Mouse (Mus musculus) heart, adult 2 months (tissue): ENCODE results near the gene Map2. TPM values are rescaled to one million over a fixed set of nuclear protein-coding genes. Genes with fewer than 3 reads are reported as not detected.

ENCODE experiments used
- DNase-seq, 2 experiments: peaks; one replicate each; pipeline ENCODE4 v3.0.0; 2021
- H3K27ac ChIP-seq: fragments of 200-600 bp; 2 replicates; pipeline ENCODE4 v1.8.1; 2022
- H3K27me3 ChIP-seq: fragments of 200-500 bp; 2 replicates; pipeline ENCODE4 v1.6.1; 2012; ENCODE audit warnings: mild to moderate bottlenecking, low read length, inconsistent platforms, mixed read lengths; ENCODE audit not compliant: control insufficient read depth, insufficient read depth
- H3K36me3 ChIP-seq: fragments of 200-500 bp; 2 replicates; pipeline ENCODE4 v1.6.1; 2012; ENCODE audit warnings: low read length, inconsistent platforms; ENCODE audit not compliant: control insufficient read depth, insufficient read depth
- H3K4me1 ChIP-seq: fragments of 200-500 bp; 2 replicates; pipeline ENCODE4 v1.6.1; 2011; ENCODE audit warnings: low read length; ENCODE audit not compliant: control insufficient read depth, insufficient read depth
- H3K4me3 ChIP-seq: fragments of 200-600 bp; 2 replicates; pipeline ENCODE4 v1.8.1; 2022
- H3K79me2 ChIP-seq: fragments of 200-500 bp; replicated peaks from 2 replicates; pipeline ENCODE4 v1.6.1; 2012; ENCODE audit warnings: mild to moderate bottlenecking, inconsistent platforms, low read length, moderate library complexity, mixed read lengths; ENCODE audit not compliant: control insufficient read depth, insufficient read depth
- H3K9ac ChIP-seq: fragments of 200-500 bp; 2 replicates; pipeline ENCODE4 v1.6.1; 2012; ENCODE audit warnings: low read depth, mild to moderate bottlenecking, control low read depth, inconsistent platforms, low read length, mixed read lengths
- CTCF ChIP-seq: fragments of 200-600 bp; IDR thresholded peaks from 2 replicates; pipeline ENCODE4 v1.8.1; 2022; ENCODE audit warnings: antibody characterized with exemption, mild to moderate bottlenecking, moderate library complexity
- EP300 ChIP-seq: fragments of 200-500 bp; IDR thresholded peaks from 2 replicates; pipeline ENCODE4 v1.6.1; 2011; ENCODE audit warnings: low read depth, low read length, control low read depth; ENCODE audit not compliant: insufficient read depth
- POLR2A ChIP-seq: fragments of 200-500 bp; IDR thresholded peaks from 2 replicates; pipeline ENCODE4 v1.6.1; 2011; ENCODE audit warnings: mild to moderate bottlenecking, low read depth, low read length, control low read depth; ENCODE audit not compliant: insufficient read depth
- WGBS: fragments of 180-500 bp; shearing (Covaris S2); methylation state at CpG from one replicate; pipeline ENCODE4 v1.1.7; 2018; 5-methylcytosine and 5-hydroxymethylcytosine counted together
- intact Hi-C: fragments of 180-260 bp; cut with DNase I; formaldehyde crosslinking; loops from one replicate; pipeline ENCODE4 v1.15.1; 2025
- polyA plus RNA-seq: library from polyadenylated mRNA; depleted of rRNA; stranded (reverse); fragments of >200 nt; gene quantifications from 2 replicates; pipeline ENCODE4 v1.2.3, GENCODE M21; 2012
- total RNA-seq, 2 experiments: library from RNA; stranded (reverse); gene quantifications; 2 replicates each; pipeline ENCODE4 v1.2.3; 2021

Map2 gene
- total and polyA plus RNA-seq, 3 experiments = 2.2 to 4.2 (median 3.8) TPM

- no peak for TF ChIP-seq EP300
- TF ChIP-seq POLR2A = no peak
- no peak for TF ChIP-seq CTCF
- Histone ChIP-seq H3K9ac (no peak overlapping the region), H3K36me3 (no peaks in the 10 kb centered on the region), H3K4me1 (no peaks in the 10 kb centered on the region), H3K27me3 (no peaks in the 10 kb centered on the region), H3K4me3 (no peak overlapping the region), H3K27ac (no peak overlapping the region), H3K79me2 (no peaks in the 10 kb centered on the region)
- intact Hi-C loops = no loop called here
- no peak for DNase-seq
- WGBS = 93% methylated on average over 4 of the region's 4 CpGs
Measured at GRCm38 (mm10) chr1:66386321-66386720, 211.2 kb downstream of the Map2 start.

- intact Hi-C loops = no loop called here
- Histone ChIP-seq H3K27ac (no peak overlapping the region), H3K27me3 (no peaks in the 10 kb centered on the region)
Measured at GRCm38 (mm10) chr1:66386751-66387452, 211.8 kb downstream of the Map2 start.

GRCm38 (mm10) chr1:66388561-66388960, 213.5 kb downstream of the Map2 start:
- Histone ChIP-seq H3K27ac (no peak overlapping the region), H3K27me3 (no peaks in the 10 kb centered on the region), H3K36me3 (no peaks in the 10 kb centered on the region), H3K4me1 (no peaks in the 10 kb centered on the region), H3K4me3 (no peak overlapping the region), H3K9ac (no peak overlapping the region), H3K79me2 (no peaks in the 10 kb centered on the region)
- no peak for DNase-seq
- intact Hi-C loops = no loop called here
- TF ChIP-seq POLR2A (no peak), EP300 (no peak), CTCF (no peak)
- 60% methylated on average over 8 of the region's 8 CpGs for WGBS

More at GRCm38 (mm10) chr1:66386751-66387452, 211.8 kb downstream of the Map2 start:
- TF ChIP-seq CTCF = no peak
- no peak for TF ChIP-seq POLR2A
- TF ChIP-seq EP300 = no peak
- H3K4me1 ChIP-seq = no peaks in the 10 kb centered on the region
- no peaks in the 10 kb centered on the region for H3K79me2 ChIP-seq
- no peak overlapping the region for H3K4me3 ChIP-seq
- DNase-seq = no peak
- H3K36me3 ChIP-seq = no peaks in the 10 kb centered on the region
- H3K9ac ChIP-seq = no peak overlapping the region
- 81% methylated on average over 10 of the region's 10 CpGs for WGBS

- 54% methylated on average over 8 of the region's 8 CpGs for WGBS
- no peak overlapping the region for H3K9ac ChIP-seq
- H3K4me1 ChIP-seq = no peaks in the 10 kb centered on the region
- no peak for DNase-seq
- TF ChIP-seq EP300 (no peak), CTCF (no peak), POLR2A (no peak)
- H3K79me2 ChIP-seq = no peaks in the 10 kb centered on the region
- no peaks in the 10 kb centered on the region for H3K27me3 ChIP-seq
- no peak overlapping the region for H3K27ac ChIP-seq
- H3K36me3 ChIP-seq = no peaks in the 10 kb centered on the region
- intact Hi-C loops = no loop called here
- no peak overlapping the region for H3K4me3 ChIP-seq
Measured at GRCm38 (mm10) chr1:66394944-66395637, 220.0 kb downstream of the Map2 start.

- intact Hi-C loops = no loop called here
- no peaks in the 10 kb centered on the region for H3K27me3 ChIP-seq
- 79% methylated on average over 2 of the region's 2 CpGs for WGBS
Measured at GRCm38 (mm10) chr1:66395826-66396225, 220.8 kb downstream of the Map2 start.

GRCm38 (mm10) chr1:66401902-66402301, 226.8 kb downstream of the Map2 start:
- Histone ChIP-seq H3K9ac (no peak overlapping the region), H3K4me3 (no peak overlapping the region), H3K27me3 (no peaks in the 10 kb centered on the region; the same call in 1 of the 2 replicates), H3K4me1 (no peaks in the 10 kb centered on the region), H3K36me3 (no peaks in the 10 kb centered on the region), H3K27ac (no peak overlapping the region), H3K79me2 (no peaks in the 10 kb centered on the region)
- DNase-seq = no peak
- intact Hi-C loops = no loop called here
- TF ChIP-seq POLR2A (no peak), EP300 (no peak), CTCF (no peak)
- 85% methylated on average over 9 of the region's 9 CpGs for WGBS

More at GRCm38 (mm10) chr1:66395826-66396225, 220.8 kb downstream of the Map2 start:
- Histone ChIP-seq H3K4me3 (no peak overlapping the region), H3K36me3 (no peaks in the 10 kb centered on the region), H3K27ac (no peak overlapping the region), H3K4me1 (no peaks in the 10 kb centered on the region), H3K79me2 (no peaks in the 10 kb centered on the region), H3K9ac (no peak overlapping the region)
- DNase-seq = no peak
- no peak for TF ChIP-seq POLR2A
- no peak for TF ChIP-seq EP300
- TF ChIP-seq CTCF = no peak
